Mouse (Mus musculus) cerebellum, adult 8-10 months (tissue): ENCODE data around the gene Ugt1a6b.

Source experiments
- DNase-seq: peaks from one replicate; pipeline ENCODE4 v3.0.0; 2022

Gene Ugt1a6b

DNA sequence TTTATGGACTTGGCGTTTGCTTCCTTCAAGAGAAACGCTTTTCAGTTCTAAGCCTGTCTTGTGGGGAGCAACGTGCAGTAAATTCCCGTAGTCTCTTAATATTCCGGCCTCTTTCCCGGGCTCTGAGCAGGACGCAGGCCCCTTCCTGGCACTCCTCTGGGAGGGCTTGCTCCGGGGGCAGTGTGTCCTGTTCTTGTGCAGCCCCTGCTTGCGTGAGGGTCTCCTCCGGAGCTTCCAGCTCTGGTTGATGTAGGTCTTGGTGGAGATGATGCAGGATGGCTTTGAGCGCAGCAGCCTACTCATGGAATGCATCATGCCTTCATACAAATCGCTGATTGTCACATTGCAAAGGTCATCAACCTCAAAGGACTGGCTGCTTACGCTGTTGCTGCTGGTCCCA is 163.1 kb downstream of the Ugt1a6b start:
- no peak for DNase-seq

DNA sequence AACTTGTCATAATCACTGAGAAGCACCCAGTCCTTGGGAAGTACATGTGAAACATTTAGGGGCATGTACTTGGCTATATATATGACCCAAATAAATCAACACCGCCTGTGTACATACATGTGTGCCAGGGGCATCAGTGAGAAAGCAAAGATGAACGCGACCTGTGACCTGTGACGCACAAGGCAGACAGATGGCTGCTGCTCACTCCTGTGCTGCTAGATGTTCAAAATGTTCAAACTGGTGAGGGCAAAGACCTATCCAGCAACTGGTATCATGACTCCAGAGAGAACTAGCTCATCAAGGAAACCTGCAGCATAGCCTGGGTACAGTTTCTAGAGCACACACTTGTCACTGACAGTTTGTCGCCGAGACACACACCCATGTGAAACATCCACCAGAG is 164.4 kb downstream of the Ugt1a6b start:
- no peak for DNase-seq

GRCm38 (mm10) chr1:88268070-88268469 is 165.0 kb downstream of the Ugt1a6b start:
- DNase-seq, result no peak
